Mouse (Mus musculus): ENCODE results near the gene Kat2a.

GRCm38 (mm10) chr11:100738749-100739148 is 26.5 kb upstream of the Kat2a start:
- TF ChIP-seq CTCF (IDR thresholded peaks at IDR 0.05; ENCODE audit: borderline replicate concordance, insufficient read depth, low read depth, low read length) (no peak), POLR2A (IDR thresholded peaks at IDR 0.05; ENCODE audit: borderline replicate concordance, insufficient read depth, low read length) (no peak)

Data from cerebellum, adult 2 months (tissue).